Mouse (Mus musculus) MEL (cell line): ENCODE results near the gene Ppa1. TPM values are rescaled to one million over a fixed set of nuclear protein-coding genes. Genes with fewer than 3 reads are reported as not detected.

Experiments
- DNase-seq: peaks from one replicate; pipeline ENCODE4 v3.0.0; 2011; ENCODE audit warnings: low read depth, low spot score
- H3K27ac ChIP-seq: 2 replicates; pipeline ENCODE4 v1.5.1; 2012; ENCODE audit warnings: low read depth, mild to moderate bottlenecking, control low read depth, low read length, moderate library complexity; ENCODE audit not compliant: control insufficient read depth
- H3K27me3 ChIP-seq, 2 experiments: fragments of 150-350 bp in 1 of 2; sonication (generic) in 1 of 2; 2 replicates each; pipeline ENCODE4 v1.6.1; 2012; ENCODE audit warnings: low read length in 2 of 2, mild to moderate bottlenecking in 2 of 2, improper control_type of control experiment in 1 of 2, moderate library complexity in 1 of 2; ENCODE audit not compliant: insufficient read depth in 2 of 2, control insufficient read depth in 1 of 2
- H3K36me3 ChIP-seq, 2 experiments: 2 replicates each; pipeline ENCODE4 v1.6.1; 2012 to 2014; ENCODE audit warnings: low read length in 2 of 2, improper control_type of control experiment in 1 of 2, inconsistent platforms in 1 of 2, mild to moderate bottlenecking in 1 of 2; ENCODE audit not compliant: insufficient read depth in 2 of 2, control insufficient read depth in 1 of 2
- H3K4me1 ChIP-seq, 2 experiments: fragments of 150-350 bp in 1 of 2; sonication (generic) in 1 of 2; 2 replicates each; pipeline ENCODE4 v1.6.1; 2012; ENCODE audit warnings: low read length in 2 of 2, improper control_type of control experiment in 1 of 2, mild to moderate bottlenecking in 1 of 2; ENCODE audit not compliant: insufficient read depth in 2 of 2, control insufficient read depth in 1 of 2
- H3K4me3 ChIP-seq, 2 experiments: fragments of 150-350 bp in 1 of 2; sonication (generic) in 1 of 2; 2 replicates each; pipeline ENCODE4 v1.5.1; 2012; ENCODE audit warnings: low read depth in 2 of 2, low read length in 2 of 2, mild to moderate bottlenecking in 2 of 2, moderate library complexity in 2 of 2, control low read depth in 1 of 2, improper control_type of control experiment in 1 of 2; ENCODE audit not compliant: control insufficient read depth in 1 of 2, insufficient read depth in 1 of 2
- H3K79me2 ChIP-seq: 2 replicates; pipeline ENCODE4 v1.6.1; 2012; ENCODE audit warnings: mild to moderate bottlenecking, low read length, moderate library complexity; ENCODE audit not compliant: control insufficient read depth, poor library complexity, insufficient read depth
- H3K9ac ChIP-seq: 2 replicates; pipeline ENCODE4 v1.6.1; 2012; ENCODE audit warnings: low read depth, mild to moderate bottlenecking, control low read depth, low read length, moderate library complexity; ENCODE audit not compliant: control insufficient read depth, poor library complexity, severe bottlenecking
- H3K9me3 ChIP-seq: fragments of 150-350 bp; sonication (generic); replicated peaks from 2 replicates; pipeline ENCODE4 v1.6.1; 2012; ENCODE audit warnings: mild to moderate bottlenecking, low read length, improper control_type of control experiment, moderate library complexity; ENCODE audit not compliant: insufficient read depth
- BHLHE40 ChIP-seq: IDR thresholded peaks from 2 replicates; pipeline ENCODE4 v1.6.1; 2012; ENCODE audit warnings: low read depth, mild to moderate bottlenecking, inconsistent platforms, low read length, improper control_type of control experiment, borderline replicate concordance
- CHD1 ChIP-seq: IDR thresholded peaks from 2 replicates; pipeline ENCODE4 v1.6.1; 2012; ENCODE audit warnings: low read depth, mild to moderate bottlenecking, inconsistent platforms, low read length, improper control_type of control experiment
- E2F4 ChIP-seq: IDR thresholded peaks from 2 replicates; pipeline ENCODE4 v1.6.1; 2011; ENCODE audit warnings: low read depth, low read length, improper control_type of control experiment, borderline replicate concordance
- EP300 ChIP-seq, 2 experiments: IDR thresholded peaks; 2 replicates each; pipeline ENCODE4 v1.6.1; 2011; ENCODE audit warnings: improper control_type of control experiment in 2 of 2, low read length in 2 of 2, low read depth in 1 of 2, mild to moderate bottlenecking in 1 of 2
- JUND ChIP-seq: IDR thresholded peaks from 2 replicates; pipeline ENCODE4 v1.6.1; 2011; ENCODE audit warnings: low read depth, mild to moderate bottlenecking, improper control_type of control experiment, low read length
- KAT2A ChIP-seq: conservative IDR thresholded peaks from 2 replicates; pipeline ENCODE4 v1.6.1; 2012; ENCODE audit warnings: low read depth, low read length, improper control_type of control experiment, inconsistent platforms
- MAFK ChIP-seq: IDR thresholded peaks from 2 replicates; pipeline ENCODE4 v1.6.1; 2011; ENCODE audit warnings: low read depth, mild to moderate bottlenecking, low read length, improper control_type of control experiment, borderline replicate concordance
- MEF2A ChIP-seq: IDR thresholded peaks from 2 replicates; pipeline ENCODE4 v1.6.1; 2014; ENCODE audit warnings: low read depth, mild to moderate bottlenecking, inconsistent platforms, low read length, improper control_type of control experiment; ENCODE audit not compliant: poor library complexity, insufficient replicate concordance, severe bottlenecking; ENCODE audit errors: extremely low read depth
- MYB ChIP-seq: IDR thresholded peaks from 2 replicates; pipeline ENCODE4 v1.6.1; 2011; ENCODE audit warnings: mild to moderate bottlenecking, low read depth, low read length, improper control_type of control experiment
- NELFE ChIP-seq: IDR thresholded peaks from 2 replicates; pipeline ENCODE4 v1.6.1; 2011; ENCODE audit warnings: low read depth, low read length, improper control_type of control experiment
- NRF1 ChIP-seq: IDR thresholded peaks from 2 replicates; pipeline ENCODE4 v1.6.1; 2014; ENCODE audit warnings: low read depth, mild to moderate bottlenecking, inconsistent platforms, low read length, improper control_type of control experiment, moderate library complexity; ENCODE audit not compliant: poor library complexity, insufficient read depth, severe bottlenecking
- SMC3 ChIP-seq: IDR thresholded peaks from 2 replicates; pipeline ENCODE4 v1.6.1; 2011; ENCODE audit warnings: low read depth, low read length, improper control_type of control experiment
- TBP ChIP-seq: IDR thresholded peaks from 2 replicates; pipeline ENCODE4 v1.8.0; 2011; ENCODE audit warnings: low read depth, low read length, improper control_type of control experiment
- UBTF ChIP-seq: IDR thresholded peaks from 2 replicates; pipeline ENCODE4 v1.6.1; 2012; ENCODE audit warnings: low read depth, mild to moderate bottlenecking, inconsistent platforms, low read length, improper control_type of control experiment, moderate library complexity, borderline replicate concordance; ENCODE audit not compliant: insufficient read depth
- USF1 ChIP-seq: IDR thresholded peaks from 2 replicates; pipeline ENCODE4 v1.6.1; 2014; ENCODE audit warnings: low read depth, mild to moderate bottlenecking, inconsistent platforms, low read length, improper control_type of control experiment, moderate library complexity
- USF2 ChIP-seq, 2 experiments: IDR thresholded peaks; 2 replicates each; pipeline ENCODE4 v1.6.1; 2011 to 2012; ENCODE audit warnings: improper control_type of control experiment in 2 of 2, low read length in 2 of 2, borderline replicate concordance in 1 of 2, inconsistent platforms in 1 of 2, low read depth in 1 of 2, mild to moderate bottlenecking in 1 of 2; ENCODE audit not compliant: insufficient read depth in 1 of 2
- ZKSCAN1 ChIP-seq: IDR thresholded peaks from 2 replicates; pipeline ENCODE4 v1.6.1; 2012; ENCODE audit warnings: low read depth, mild to moderate bottlenecking, inconsistent platforms, low read length, improper control_type of control experiment, moderate library complexity
- polyA plus RNA-seq, 2 experiments: library from polyadenylated mRNA; stranded (reverse) in 1 of 2; unstranded in 1 of 2; fragments of >175 nt in 1 of 2; fragments of >200 nt in 1 of 2; gene quantifications; 2 replicates each; pipeline versions ENCODE4 v1.2.1 to v1.2.4; 2012; ENCODE audit warnings: low replicate concordance in 2 of 2, low read depth in 1 of 2; ENCODE audit not compliant: insufficient read length in 2 of 2, insufficient read depth in 1 of 2, missing spikeins in 1 of 2
- total RNA-seq: library from RNA; depleted of rRNA; stranded (reverse); fragments of 300-350 nt; gene quantifications from 2 replicates; pipeline ENCODE4 v1.2.3, GENCODE M21; 2012

Ppa1 gene
- total and polyA plus RNA-seq, 3 experiments: 197 to 201 TPM; not detected in 1

- Histone ChIP-seq H3K36me3 (no peaks in the 10 kb centered on the region), H3K9me3 (no peaks in the 10 kb centered on the region), H3K4me3 (no peak overlapping the region), H3K27ac (no peak overlapping the region), H3K27me3 (no peaks in the 10 kb centered on the region), H3K9ac (no peak overlapping the region), H3K4me1 (no peaks in the 10 kb centered on the region), H3K79me2 (no peaks in the 10 kb centered on the region)
- TF ChIP-seq JUND (no peak), SMC3 (no peak), UBTF (no peak), MEF2A (no peak), KAT2A (no peak), MYB (no peak), ZKSCAN1 (no peak), BHLHE40 (no peak), CHD1 (no peak), EP300 (IDR thresholded peaks at IDR 0.05; ENCODE audit: low read depth in 1 of 2, low read length in 2 of 2) (no peak), USF2 (IDR thresholded peaks at IDR 0.05; ENCODE audit: borderline replicate concordance in 1 of 2, insufficient read depth in 1 of 2, low read depth in 1 of 2, low read length in 2 of 2) (no peak), E2F4 (no peak), MAFK (no peak)
- DNase-seq: no peak
Measured at GRCm38 (mm10) chr10:61626551-61626950, 21.8 kb upstream of the Ppa1 start.

DNA sequence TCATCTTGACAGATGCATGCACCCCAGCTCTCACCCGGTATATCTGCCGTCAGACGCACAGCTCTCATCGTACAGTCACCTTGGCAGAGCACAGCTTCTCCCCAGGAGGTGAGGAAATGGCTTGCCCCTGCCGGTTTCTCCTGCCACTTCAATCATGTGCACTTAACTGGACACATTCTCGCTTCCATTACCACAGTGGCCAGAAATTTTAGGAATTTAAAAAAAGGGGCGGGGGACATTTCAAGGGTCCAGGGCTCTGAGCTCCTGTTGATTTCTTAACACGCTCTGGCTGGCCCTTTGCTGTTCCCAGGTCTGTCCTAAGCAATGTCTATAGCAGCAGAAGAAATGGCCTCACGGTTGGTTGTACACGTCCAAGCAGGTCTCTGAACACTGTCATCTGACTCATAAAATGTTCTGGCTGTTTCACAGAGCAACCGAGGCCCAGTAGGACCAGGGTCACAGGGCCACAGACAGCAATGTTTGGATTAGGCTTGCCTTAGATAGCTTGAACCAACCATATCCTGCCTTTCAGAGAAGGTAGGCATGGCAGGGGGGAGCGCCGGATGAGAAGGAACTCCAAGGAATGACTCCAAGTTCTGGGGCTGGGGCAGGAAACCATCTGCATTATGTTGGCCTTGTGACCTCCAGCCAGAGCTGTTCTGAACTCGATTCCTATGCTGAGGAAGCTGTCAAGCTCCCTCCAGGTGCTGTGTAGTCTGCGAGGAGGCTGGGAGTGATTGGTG lies 21.0 kb upstream of the Ppa1 start:
- H3K4me1 ChIP-seq: no peaks in the 10 kb centered on the region
- H3K27ac ChIP-seq: no peak overlapping the region
- no peak for TF ChIP-seq EP300 (IDR thresholded peaks at IDR 0.05; ENCODE audit: low read depth in 1 of 2, low read length in 2 of 2)
- no peak for TF ChIP-seq KAT2A
- TF ChIP-seq NRF1: no peak
- TF ChIP-seq TBP: no peak
- no peak for TF ChIP-seq MEF2A
- no peak for TF ChIP-seq UBTF
- no peak for TF ChIP-seq NELFE
- no peak for TF ChIP-seq USF1
- TF ChIP-seq MAFK: no peak
- TF ChIP-seq, all 39 proteins: peak for 0
- H3K36me3 ChIP-seq: no peaks in the 10 kb centered on the region
- H3K9ac ChIP-seq: no peak overlapping the region
- H3K79me2 ChIP-seq: no peaks in the 10 kb centered on the region
- H3K4me3 ChIP-seq: no peak overlapping the region
- no peaks in the 10 kb centered on the region for H3K9me3 ChIP-seq
- H3K27me3 ChIP-seq: no peaks in the 10 kb centered on the region; a peak in 1 of 4 replicates
- no peak for DNase-seq
